Mouse (Mus musculus): ENCODE data around the gene Tcerg1l. TPM values are rescaled to one million over a fixed set of nuclear protein-coding genes. Genes with fewer than 3 reads are reported as not detected.

The Tcerg1l gene
- polyA plus RNA-seq, 1 experiment: 0.51 TPM

GRCm38 (mm10) chr7:138275263-138275662, 122.3 kb downstream of the Tcerg1l start:
- no peaks in the 10 kb centered on the region for H3K4me1 ChIP-seq (ENCODE audit: control insufficient read depth, insufficient read depth, insufficient read length)
- no peaks in the 10 kb centered on the region for H3K27me3 ChIP-seq (ENCODE audit: control insufficient read depth, insufficient read depth, low read length)
- no peak overlapping the region for H3K27ac ChIP-seq (ENCODE audit: insufficient read depth, low read length)
- TF ChIP-seq POLR2A (IDR thresholded peaks at IDR 0.05; ENCODE audit: low read depth, low read length): no peak
- TF ChIP-seq CTCF (IDR thresholded peaks at IDR 0.05; ENCODE audit: extremely low read depth, insufficient read depth, insufficient read length, insufficient replicate concordance): no peak
- H3K4me3 ChIP-seq (ENCODE audit: extremely low read depth, insufficient read depth, insufficient read length): no peak overlapping the region
- no peaks in the 10 kb centered on the region for H3K36me3 ChIP-seq (ENCODE audit: control insufficient read depth, insufficient read depth, low read length)
- no peak for DNase-seq (ENCODE audit: low read depth in 1 of 2, low spot score in 2 of 2)
- 78% methylated on average over 1 of the region's 1 CpGs for WGBS

DNA sequence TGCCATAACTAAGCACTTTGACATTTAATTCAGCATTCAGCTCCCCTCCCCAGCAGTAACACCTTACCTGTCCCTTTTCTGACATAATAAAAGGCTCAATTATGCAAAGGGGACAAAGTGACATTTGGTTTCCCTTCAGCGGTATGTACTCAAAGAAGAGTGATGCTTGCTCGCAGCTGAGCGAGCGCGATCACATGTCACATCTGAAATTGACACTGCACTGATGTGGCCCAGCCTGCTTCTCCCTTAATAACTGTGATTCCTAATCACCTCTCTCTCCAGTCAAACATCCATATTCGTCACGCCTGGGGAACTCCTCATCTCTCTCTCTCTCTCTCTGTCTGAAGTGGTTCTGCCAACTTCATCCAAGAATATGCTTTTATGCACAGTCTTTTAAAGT, 126.2 kb downstream of the Tcerg1l start:
- 89% methylated on average over 7 of the region's 7 CpGs for WGBS
- no peaks in the 10 kb centered on the region for H3K36me3 ChIP-seq (ENCODE audit: control insufficient read depth, insufficient read depth, low read length)
- no peaks in the 10 kb centered on the region for H3K27me3 ChIP-seq (ENCODE audit: control insufficient read depth, insufficient read depth, low read length)
- TF ChIP-seq CTCF (IDR thresholded peaks at IDR 0.05; ENCODE audit: extremely low read depth, insufficient read depth, insufficient read length, insufficient replicate concordance) (no peak), POLR2A (IDR thresholded peaks at IDR 0.05; ENCODE audit: low read depth, low read length) (no peak)
- no peak overlapping the region for H3K27ac ChIP-seq (ENCODE audit: insufficient read depth, low read length)
- no peaks in the 10 kb centered on the region for H3K4me1 ChIP-seq (ENCODE audit: control insufficient read depth, insufficient read depth, insufficient read length)
- H3K4me3 ChIP-seq (ENCODE audit: extremely low read depth, insufficient read depth, insufficient read length): no peak overlapping the region
- DNase-seq (ENCODE audit: low read depth in 1 of 2, low spot score in 2 of 2): no peak

- DNase-seq (ENCODE audit: low read depth in 1 of 2, low spot score in 2 of 2): no peak
- H3K36me3 ChIP-seq (ENCODE audit: control insufficient read depth, insufficient read depth, low read length): no peaks in the 10 kb centered on the region
- no peaks in the 10 kb centered on the region for H3K4me1 ChIP-seq (ENCODE audit: control insufficient read depth, insufficient read depth, insufficient read length)
- no peak overlapping the region for H3K27ac ChIP-seq (ENCODE audit: insufficient read depth, low read length)
- H3K27me3 ChIP-seq (ENCODE audit: control insufficient read depth, insufficient read depth, low read length): no peaks in the 10 kb centered on the region
- TF ChIP-seq CTCF (IDR thresholded peaks at IDR 0.05; ENCODE audit: extremely low read depth, insufficient read depth, insufficient read length, insufficient replicate concordance) (no peak), POLR2A (IDR thresholded peaks at IDR 0.05; ENCODE audit: low read depth, low read length) (no peak)
- no peak overlapping the region for H3K4me3 ChIP-seq (ENCODE audit: extremely low read depth, insufficient read depth, insufficient read length)
- 84% methylated on average over 8 of the region's 8 CpGs for WGBS
Observed at GRCm38 (mm10) chr7:138269386-138269785, 128.1 kb downstream of the Tcerg1l start.

DNA sequence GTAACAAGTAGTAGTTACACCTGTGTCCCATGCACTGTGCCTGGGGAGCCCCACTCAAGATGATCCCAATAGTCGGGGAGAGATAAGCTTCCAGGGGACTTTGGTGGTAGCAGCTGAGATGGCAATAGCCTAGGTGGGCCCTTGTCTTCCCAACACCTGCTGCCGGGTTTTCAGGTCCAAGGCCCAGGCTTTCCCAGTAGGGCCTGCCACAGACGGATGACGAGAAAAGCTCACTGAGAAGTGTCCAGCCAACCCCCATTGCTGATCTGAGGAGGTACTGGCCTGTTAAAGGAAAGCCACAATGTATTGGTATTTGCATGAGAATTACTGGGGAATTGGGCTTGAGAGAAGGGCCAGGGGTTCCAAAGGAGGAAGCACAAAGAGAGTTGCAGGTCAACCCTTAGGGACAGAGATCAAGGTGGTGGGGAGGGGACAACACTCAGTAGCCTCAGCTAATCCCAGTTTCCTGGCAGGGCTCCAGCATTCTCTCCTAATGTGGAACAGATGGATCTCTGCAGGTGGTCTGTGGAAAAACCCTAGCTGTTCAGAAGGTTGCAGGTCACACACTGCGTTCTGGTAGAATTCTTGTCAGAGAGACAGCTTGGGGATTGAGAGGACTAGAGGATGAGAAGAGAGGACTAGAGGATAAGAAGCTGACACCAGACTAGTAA, 129.4 kb downstream of the Tcerg1l start:
- no peak for TF ChIP-seq POLR2A (IDR thresholded peaks at IDR 0.05; ENCODE audit: low read depth, low read length)
- no peak for TF ChIP-seq CTCF (IDR thresholded peaks at IDR 0.05; ENCODE audit: extremely low read depth, insufficient read depth, insufficient read length, insufficient replicate concordance)
- DNase-seq (ENCODE audit: low read depth in 1 of 2, low spot score in 2 of 2): no peak
- WGBS: 87% methylated on average over 5 of the region's 5 CpGs
- H3K36me3 ChIP-seq (ENCODE audit: control insufficient read depth, insufficient read depth, low read length): no peaks in the 10 kb centered on the region
- no peaks in the 10 kb centered on the region for H3K4me1 ChIP-seq (ENCODE audit: control insufficient read depth, insufficient read depth, insufficient read length)
- H3K27me3 ChIP-seq (ENCODE audit: control insufficient read depth, insufficient read depth, low read length): no peaks in the 10 kb centered on the region
- no peak overlapping the region for H3K27ac ChIP-seq (ENCODE audit: insufficient read depth, low read length)
- H3K4me3 ChIP-seq (ENCODE audit: extremely low read depth, insufficient read depth, insufficient read length): no peak overlapping the region

- 75% methylated on average over 5 of the region's 5 CpGs for WGBS
- DNase-seq (ENCODE audit: low read depth in 1 of 2, low spot score in 2 of 2): no peak
- Histone ChIP-seq H3K4me1 (ENCODE audit: control insufficient read depth, insufficient read depth, insufficient read length) (no peaks in the 10 kb centered on the region), H3K27me3 (ENCODE audit: control insufficient read depth, insufficient read depth, low read length) (no peaks in the 10 kb centered on the region), H3K27ac (ENCODE audit: insufficient read depth, low read length) (no peak overlapping the region), H3K36me3 (ENCODE audit: control insufficient read depth, insufficient read depth, low read length) (no peaks in the 10 kb centered on the region), H3K4me3 (ENCODE audit: extremely low read depth, insufficient read depth, insufficient read length) (no peak overlapping the region)
- TF ChIP-seq POLR2A (IDR thresholded peaks at IDR 0.05; ENCODE audit: low read depth, low read length) (no peak), CTCF (IDR thresholded peaks at IDR 0.05; ENCODE audit: extremely low read depth, insufficient read depth, insufficient read length, insufficient replicate concordance) (no peak)
Observed at GRCm38 (mm10) chr7:138248612-138249011, 148.9 kb downstream of the Tcerg1l start.

GRCm38 (mm10) chr7:138248176-138248575, 149.4 kb downstream of the Tcerg1l start:
- H3K4me1 ChIP-seq (ENCODE audit: control insufficient read depth, insufficient read depth, insufficient read length): no peaks in the 10 kb centered on the region
- no peaks in the 10 kb centered on the region for H3K27me3 ChIP-seq (ENCODE audit: control insufficient read depth, insufficient read depth, low read length)
- H3K4me3 ChIP-seq (ENCODE audit: extremely low read depth, insufficient read depth, insufficient read length): no peak overlapping the region
- H3K27ac ChIP-seq (ENCODE audit: insufficient read depth, low read length): no peak overlapping the region
- no peaks in the 10 kb centered on the region for H3K36me3 ChIP-seq (ENCODE audit: control insufficient read depth, insufficient read depth, low read length)
- WGBS: 63% methylated on average over 3 of the region's 3 CpGs
- TF ChIP-seq CTCF (IDR thresholded peaks at IDR 0.05; ENCODE audit: extremely low read depth, insufficient read depth, insufficient read length, insufficient replicate concordance): no peak
- no peak for TF ChIP-seq POLR2A (IDR thresholded peaks at IDR 0.05; ENCODE audit: low read depth, low read length)
- DNase-seq (ENCODE audit: low read depth in 1 of 2, low spot score in 2 of 2): no peak

- WGBS: 1% methylated on average over 2 of the region's 2 CpGs
- Histone ChIP-seq H3K4me1 (ENCODE audit: control insufficient read depth, insufficient read depth, insufficient read length) (no peaks in the 10 kb centered on the region), H3K36me3 (ENCODE audit: control insufficient read depth, insufficient read depth, low read length) (no peaks in the 10 kb centered on the region), H3K4me3 (ENCODE audit: extremely low read depth, insufficient read depth, insufficient read length) (no peak overlapping the region), H3K27me3 (ENCODE audit: control insufficient read depth, insufficient read depth, low read length) (no peaks in the 10 kb centered on the region), H3K27ac (ENCODE audit: insufficient read depth, low read length) (no peak overlapping the region)
- DNase-seq (ENCODE audit: low read depth in 1 of 2, low spot score in 2 of 2): no peak
- no peak for TF ChIP-seq POLR2A (IDR thresholded peaks at IDR 0.05; ENCODE audit: low read depth, low read length)
- TF ChIP-seq CTCF (IDR thresholded peaks at IDR 0.05; ENCODE audit: extremely low read depth, insufficient read depth, insufficient read length, insufficient replicate concordance): no peak
Observed at GRCm38 (mm10) chr7:138246684-138247083, 150.8 kb downstream of the Tcerg1l start.
